Mouse (Mus musculus): ENCODE measurements at regions not wholly inside any gene's neighbourhood (a gene's known extent, or its start where the extent isn't known, plus 50 kb on each side); places are given as distances from the start of the nearest gene placed in this dataset.
"Not testable (repeated sequence)": the region's sequence is repeated elsewhere in the genome, so short reads cannot be mapped to it uniquely, and the experiment has no call there.

- no peak overlapping the region for H3K27ac ChIP-seq (ENCODE audit: low read depth, low read length)
- ATAC-seq (no peak), DNase-seq (peak; percentile 37)
- H3K4me2 ChIP-seq (ENCODE audit: low read depth) = no peak overlapping the region
- H3K4me1 ChIP-seq (ENCODE audit: insufficient read depth) = no peaks in the 10 kb centered on the region
- H3K9me3 ChIP-seq (ENCODE audit: low read length) = no peaks in the 10 kb centered on the region
- no peaks in the 10 kb centered on the region for H3K36me3 ChIP-seq (ENCODE audit: insufficient read depth)
- 48% methylated on average over 8 of the region's 8 CpGs for WGBS
- no peak overlapping the region for H3K9ac ChIP-seq
- peak; percentile 44 for TF ChIP-seq CTCF (IDR thresholded peaks at IDR 0.05; ENCODE audit: low read depth)
- H3K4me3 ChIP-seq (ENCODE audit: low read depth, low read length) = no peak overlapping the region
- no peaks in the 10 kb centered on the region for H3K27me3 ChIP-seq (ENCODE audit: insufficient read depth, low read length)
Observed at GRCm38 (mm10) chr9:23674833-23675232, 423.0 kb upstream of the Npsr1 start.

GRCm38 (mm10) chr9:23689456-23689855 lies 408.3 kb upstream of the Npsr1 start:
- peaks cover 5% of the 10 kb centered on the region; the same call in 1 of the 2 replicates for H3K9me3 ChIP-seq (ENCODE audit: low read length)
- no peaks in the 10 kb centered on the region for H3K36me3 ChIP-seq (ENCODE audit: insufficient read depth)
- no peak overlapping the region for H3K4me2 ChIP-seq (ENCODE audit: low read depth)
- H3K4me3 ChIP-seq (ENCODE audit: low read depth, low read length) = no peak overlapping the region
- no peaks in the 10 kb centered on the region for H3K4me1 ChIP-seq (ENCODE audit: insufficient read depth)
- no peak for TF ChIP-seq CTCF (IDR thresholded peaks at IDR 0.05; ENCODE audit: low read depth)
- no peaks in the 10 kb centered on the region for H3K27me3 ChIP-seq (ENCODE audit: insufficient read depth, low read length)
- no peak overlapping the region for H3K27ac ChIP-seq (ENCODE audit: low read depth, low read length)
- ATAC-seq (no peak), DNase-seq (no peak)
- H3K9ac ChIP-seq = no peak overlapping the region

DNA sequence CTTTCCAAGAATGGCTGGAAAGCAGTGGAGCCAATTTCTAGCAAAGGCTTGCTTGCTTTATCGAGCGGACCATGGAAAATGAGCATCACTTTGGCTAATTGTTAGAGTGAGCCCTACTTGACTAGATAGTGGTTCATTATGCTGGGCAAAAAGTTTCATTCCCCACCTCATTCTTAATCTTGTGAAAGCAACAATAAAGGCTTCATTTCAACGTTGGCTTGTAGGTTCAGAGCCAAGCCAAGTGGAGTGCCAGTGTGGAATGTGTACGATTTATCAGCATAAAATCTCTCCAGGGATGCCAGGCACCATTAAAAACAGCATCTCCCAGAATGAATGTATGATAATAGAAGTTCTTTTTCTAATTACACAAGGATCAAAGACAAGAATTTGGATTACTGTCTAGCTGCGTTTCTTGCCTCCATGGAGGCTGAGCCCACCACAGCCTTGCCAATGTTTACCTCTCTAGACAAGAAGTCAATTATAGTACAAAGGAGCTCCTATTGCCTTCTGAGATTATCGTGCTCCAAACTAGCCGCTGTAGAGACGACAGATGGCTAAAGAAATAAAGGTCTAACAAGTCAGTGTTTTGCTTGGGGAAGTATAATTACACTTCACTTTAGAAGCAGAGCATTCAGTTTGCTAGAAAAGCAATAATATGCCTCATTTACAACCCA lies 404.9 kb upstream of the Npsr1 start:
- Histone ChIP-seq H3K4me1 (ENCODE audit: insufficient read depth) (no peaks in the 10 kb centered on the region), H3K27me3 (ENCODE audit: insufficient read depth, low read length) (no peaks in the 10 kb centered on the region), H3K36me3 (ENCODE audit: insufficient read depth) (no peaks in the 10 kb centered on the region), H3K9me3 (ENCODE audit: low read length) (no peaks in the 10 kb centered on the region), H3K4me2 (ENCODE audit: low read depth) (no peak overlapping the region), H3K27ac (ENCODE audit: low read depth, low read length) (no peak overlapping the region), H3K4me3 (ENCODE audit: low read depth, low read length) (no peak overlapping the region), H3K9ac (no peak overlapping the region)
- DNase-seq (peak; percentile 43), ATAC-seq (peak; percentile 81)
- no peak for TF ChIP-seq CTCF (IDR thresholded peaks at IDR 0.05; ENCODE audit: low read depth)
- 23% methylated on average over 8 of the region's 8 CpGs for WGBS

DNA sequence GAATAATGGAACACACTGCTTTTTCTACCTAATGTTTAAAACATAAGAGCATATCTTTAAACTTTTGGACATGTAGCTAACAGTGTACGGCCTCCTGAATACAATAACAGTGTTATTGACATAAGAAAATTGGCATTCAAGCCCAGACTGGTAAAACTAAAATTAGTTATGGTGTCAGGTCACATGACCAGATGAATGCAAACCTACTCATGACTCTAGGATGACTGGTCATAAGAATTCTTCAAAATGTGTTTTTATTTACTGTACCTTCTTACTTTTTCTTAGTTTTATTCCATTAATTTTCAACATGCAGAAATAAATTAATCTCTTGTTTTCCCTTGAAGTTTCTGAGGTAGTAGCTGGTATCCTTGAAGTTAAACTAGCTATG lies 404.4 kb upstream of the Npsr1 start:
- no peaks in the 10 kb centered on the region for H3K27me3 ChIP-seq (ENCODE audit: insufficient read depth, low read length)
- no peak overlapping the region for H3K4me3 ChIP-seq (ENCODE audit: low read depth, low read length)
- H3K36me3 ChIP-seq (ENCODE audit: insufficient read depth) = no peaks in the 10 kb centered on the region
- H3K27ac ChIP-seq (ENCODE audit: low read depth, low read length) = no peak overlapping the region
- no peaks in the 10 kb centered on the region for H3K4me1 ChIP-seq (ENCODE audit: insufficient read depth)
- DNase-seq (no peak), ATAC-seq (no peak)
- no peak for TF ChIP-seq CTCF (IDR thresholded peaks at IDR 0.05; ENCODE audit: low read depth)
- H3K9me3 ChIP-seq (ENCODE audit: low read length) = no peaks in the 10 kb centered on the region
- no peak overlapping the region for H3K9ac ChIP-seq
- no peak overlapping the region for H3K4me2 ChIP-seq (ENCODE audit: low read depth)
- WGBS = 16% methylated on average over 1 of the region's 1 CpGs

DNA sequence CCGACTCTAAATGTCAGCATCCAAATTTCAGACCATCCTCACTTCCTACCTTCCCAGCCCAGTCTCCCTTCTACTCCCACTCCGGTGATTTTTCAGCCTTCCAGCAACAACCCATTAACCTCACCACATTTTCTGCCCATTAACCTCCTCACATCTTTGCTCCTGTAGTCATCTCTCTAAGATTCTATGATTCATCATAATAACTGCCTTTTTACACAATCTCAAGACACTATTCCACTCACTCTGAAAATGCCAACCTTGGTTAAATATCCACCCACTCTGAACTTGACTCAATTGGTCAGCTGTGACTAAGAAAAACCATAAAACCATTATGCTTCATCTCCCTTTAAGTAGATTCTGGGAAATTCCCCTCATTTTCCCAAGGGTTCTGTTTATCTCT lies 403.3 kb upstream of the Npsr1 start:
- no peaks in the 10 kb centered on the region for H3K27me3 ChIP-seq (ENCODE audit: insufficient read depth, low read length)
- H3K4me3 ChIP-seq (ENCODE audit: low read depth, low read length) = no peak overlapping the region
- no peaks in the 10 kb centered on the region for H3K9me3 ChIP-seq (ENCODE audit: low read length)
- no peak overlapping the region for H3K9ac ChIP-seq
- TF ChIP-seq CTCF (IDR thresholded peaks at IDR 0.05; ENCODE audit: low read depth) = no peak
- no peak overlapping the region for H3K27ac ChIP-seq (ENCODE audit: low read depth, low read length)
- ATAC-seq = no peak
- no peak overlapping the region for H3K4me2 ChIP-seq (ENCODE audit: low read depth)
- no peaks in the 10 kb centered on the region for H3K36me3 ChIP-seq (ENCODE audit: insufficient read depth)
- no peaks in the 10 kb centered on the region for H3K4me1 ChIP-seq (ENCODE audit: insufficient read depth)
- WGBS = 93% methylated on average over 2 of the region's 2 CpGs
- no peak for DNase-seq

DNA sequence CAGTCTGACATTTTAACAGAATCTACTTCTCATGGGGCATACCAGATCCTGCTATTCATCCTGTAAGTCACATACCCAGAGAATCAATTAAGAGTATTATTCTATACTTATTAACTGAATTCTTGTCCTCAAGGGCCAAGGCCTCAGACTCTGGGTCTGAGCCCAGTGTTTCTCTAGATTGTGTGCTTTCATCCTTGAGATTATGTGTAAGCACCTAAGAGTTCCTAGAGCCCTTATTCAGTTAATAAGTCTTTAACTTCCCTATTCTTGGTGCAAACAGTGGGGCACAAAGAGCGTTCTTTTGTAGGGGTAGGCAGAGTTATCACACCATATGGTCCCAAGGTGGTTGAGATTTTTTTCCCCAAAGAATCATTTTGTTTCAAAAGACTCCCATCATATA lies 397.2 kb upstream of the Npsr1 start:
- Histone ChIP-seq H3K27me3 (ENCODE audit: insufficient read depth, low read length) (no peaks in the 10 kb centered on the region), H3K4me3 (ENCODE audit: low read depth, low read length) (no peak overlapping the region), H3K9me3 (ENCODE audit: low read length) (no peaks in the 10 kb centered on the region), H3K9ac (no peak overlapping the region), H3K4me2 (ENCODE audit: low read depth) (no peak overlapping the region), H3K36me3 (ENCODE audit: insufficient read depth) (no peaks in the 10 kb centered on the region), H3K4me1 (ENCODE audit: insufficient read depth) (no peaks in the 10 kb centered on the region), H3K27ac (ENCODE audit: low read depth, low read length) (no peak overlapping the region)
- ATAC-seq = no peak
- TF ChIP-seq CTCF (IDR thresholded peaks at IDR 0.05; ENCODE audit: low read depth) = no peak
- WGBS = 82% methylated on average over 1 of the region's 1 CpGs
- DNase-seq = no peak

DNA sequence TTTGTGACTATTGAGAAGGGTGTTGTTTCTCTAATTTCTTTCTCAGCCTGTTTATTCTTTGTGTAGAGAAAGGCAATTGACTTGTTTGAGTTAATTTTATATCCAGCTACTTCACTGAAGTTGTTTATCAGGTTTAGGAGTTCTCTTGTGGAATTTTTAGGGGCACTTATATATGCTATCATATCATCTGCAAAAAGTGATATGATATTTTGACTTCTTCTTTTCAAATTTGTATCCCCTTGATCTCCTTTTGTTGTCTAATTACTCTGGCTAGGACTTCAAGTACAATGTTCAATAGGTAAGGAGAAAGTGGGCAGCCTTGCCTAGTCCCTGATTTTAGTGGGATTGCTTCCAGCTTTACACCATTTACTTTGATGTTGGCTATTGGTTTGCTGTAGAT lies 380.2 kb upstream of the Npsr1 start:
- not testable (repeated sequence) for ATAC-seq; H3K4me1 ChIP-seq (ENCODE audit: insufficient read depth); H3K27me3 ChIP-seq (ENCODE audit: insufficient read depth, low read length); H3K4me2 ChIP-seq (ENCODE audit: low read depth); H3K4me3 ChIP-seq (ENCODE audit: low read depth, low read length); H3K27ac ChIP-seq (ENCODE audit: low read depth, low read length); H3K9ac ChIP-seq; H3K9me3 ChIP-seq (ENCODE audit: low read length); H3K36me3 ChIP-seq (ENCODE audit: insufficient read depth)
- DNase-seq = peak; percentile 85

GRCm38 (mm10) chr9:23728816-23729215 lies 369.0 kb upstream of the Npsr1 start:
- 80% methylated on average over 4 of the region's 4 CpGs for WGBS
- ATAC-seq (no peak), DNase-seq (no peak)
- Histone ChIP-seq H3K27ac (ENCODE audit: low read depth, low read length) (no peak overlapping the region), H3K9me3 (ENCODE audit: low read length) (no peaks in the 10 kb centered on the region), H3K9ac (no peak overlapping the region), H3K4me2 (ENCODE audit: low read depth) (no peak overlapping the region), H3K27me3 (ENCODE audit: insufficient read depth, low read length) (no peaks in the 10 kb centered on the region), H3K4me1 (ENCODE audit: insufficient read depth) (no peaks in the 10 kb centered on the region), H3K36me3 (ENCODE audit: insufficient read depth) (no peaks in the 10 kb centered on the region), H3K4me3 (ENCODE audit: low read depth, low read length) (no peak overlapping the region)
- TF ChIP-seq CTCF (IDR thresholded peaks at IDR 0.05; ENCODE audit: low read depth) = no peak

Measured in forebrain, postnatal 0 days (tissue).